Mouse (Mus musculus): Measurements from ENCODE around the gene 4833427G06Rik.

- TF ChIP-seq CTCF (IDR thresholded peaks at IDR 0.05; ENCODE audit: borderline replicate concordance, insufficient read depth, low read length) (no peak), POLR2A (IDR thresholded peaks at IDR 0.05; ENCODE audit: low read depth, low read length) (no peak)
Observed at GRCm38 (mm10) chr9:51075780-51076179, 26.1 kb downstream of the 4833427G06Rik start.

Data from embryonic fibroblast, embryonic 13.5 days (primary cell).